Mouse (Mus musculus) cerebellum, adult 2 months (tissue): ENCODE results near the gene Elovl7. TPM values are rescaled to one million over a fixed set of nuclear protein-coding genes. Genes with fewer than 3 reads are reported as not detected.

Experiments
- DNase-seq, 2 experiments: peaks; one replicate each; pipeline ENCODE4 v3.0.0; 2021
- H3K27ac ChIP-seq: fragments of 200-500 bp; 2 replicates; pipeline ENCODE4 v1.5.1; 2012; ENCODE audit warnings: low read length, control low read depth, inconsistent platforms; ENCODE audit not compliant: insufficient read depth
- H3K27me3 ChIP-seq: fragments of 200-500 bp; 2 replicates; pipeline ENCODE4 v1.6.1; 2012; ENCODE audit warnings: inconsistent platforms, mild to moderate bottlenecking, low read length, moderate library complexity; ENCODE audit not compliant: control insufficient read depth, insufficient read depth
- H3K4me1 ChIP-seq: fragments of 200-500 bp; 2 replicates; pipeline ENCODE4 v1.6.1; 2011; ENCODE audit warnings: low read length; ENCODE audit not compliant: control insufficient read depth, insufficient read depth
- H3K4me3 ChIP-seq: fragments of 200-500 bp; replicated peaks from 2 replicates; pipeline ENCODE3; 2011; ENCODE audit warnings: mild to moderate bottlenecking, low read depth, low read length, control low read depth; ENCODE audit not compliant: insufficient read depth
- CTCF ChIP-seq: fragments of 200-500 bp; IDR thresholded peaks from 2 replicates; pipeline ENCODE4 v1.5.1; 2011; ENCODE audit warnings: low read depth, mild to moderate bottlenecking, control low read depth, low read length, moderate library complexity, borderline replicate concordance; ENCODE audit not compliant: insufficient read depth
- POLR2A ChIP-seq: fragments of 200-500 bp; IDR thresholded peaks from 2 replicates; pipeline ENCODE4 v1.6.1; 2011; ENCODE audit warnings: low read length, control low read depth, borderline replicate concordance; ENCODE audit not compliant: insufficient read depth
- WGBS: fragments of 180-500 bp; shearing (Covaris S2); methylation state at CpG from one replicate; pipeline ENCODE4 v1.1.7; 2018; 5-methylcytosine and 5-hydroxymethylcytosine counted together
- polyA plus RNA-seq: library from polyadenylated mRNA; depleted of rRNA; stranded (reverse); fragments of >200 nt; gene quantifications from 2 replicates; pipeline ENCODE4 v1.2.3, GENCODE M21; 2012

The Elovl7 gene
- polyA plus RNA-seq, 1 experiment: 17.0 TPM

DNA sequence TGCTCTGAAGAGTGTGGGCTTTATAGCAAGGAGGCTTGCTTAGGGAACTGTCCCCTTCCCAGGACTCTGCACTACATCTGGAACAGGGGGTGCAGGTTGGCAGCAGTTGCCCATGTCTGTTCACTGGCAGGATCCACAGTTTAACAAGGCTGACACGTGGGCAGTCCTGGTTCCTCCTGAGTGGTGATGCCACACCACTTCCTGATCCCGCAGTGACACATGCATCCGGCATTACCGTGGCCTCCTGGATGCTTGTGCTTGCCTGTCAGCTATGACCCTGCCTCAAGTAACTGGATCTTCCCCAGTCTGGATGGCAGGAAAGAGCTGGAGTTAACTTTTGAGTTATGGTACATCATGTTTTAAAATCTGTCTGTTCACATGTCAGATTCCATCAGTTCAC, 26.2 kb upstream of the Elovl7 start:
- no peak for DNase-seq
- TF ChIP-seq CTCF (no peak), POLR2A (no peak)
- Histone ChIP-seq H3K4me3 (no peak overlapping the region), H3K4me1 (no peaks in the 10 kb centered on the region), H3K27me3 (no peaks in the 10 kb centered on the region), H3K27ac (no peak overlapping the region)
- WGBS: 77% methylated on average over 4 of the region's 4 CpGs

DNA sequence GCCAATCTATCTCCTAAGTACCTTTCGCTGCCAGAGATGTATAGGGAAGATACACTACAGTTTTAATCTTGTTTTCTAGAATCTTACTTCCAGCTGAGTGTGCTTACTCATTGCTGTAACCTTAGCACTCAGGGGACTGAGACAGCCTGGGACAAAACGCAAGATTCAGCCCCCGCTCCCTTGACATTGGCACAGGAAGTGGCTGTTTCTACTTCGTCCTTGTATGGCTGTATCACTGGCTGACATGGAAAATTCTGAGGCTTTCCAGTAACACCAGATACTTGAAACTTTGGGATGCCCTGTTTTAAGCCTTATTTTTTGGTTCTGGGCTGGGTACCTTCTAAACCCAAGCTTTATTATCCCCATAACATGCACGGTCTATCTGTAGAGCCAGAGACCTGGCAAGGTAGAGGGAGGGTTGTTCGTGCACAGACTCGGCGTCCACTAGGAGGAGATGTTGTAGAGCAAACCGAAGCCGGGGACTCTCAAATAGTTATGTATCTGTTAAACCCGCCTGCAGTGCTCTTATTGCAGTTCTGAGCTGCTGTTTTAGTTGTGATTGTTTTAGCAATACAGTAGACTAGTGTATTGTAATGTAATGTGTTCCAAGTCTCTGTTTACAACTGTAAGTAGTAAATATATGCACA, 23.0 kb upstream of the Elovl7 start:
- 51% methylated on average over 11 of the region's 11 CpGs for WGBS
- Histone ChIP-seq H3K4me1 (0 out of 2 replicates have a peak, but pooled peaks cover 3% of the 10 kb centered on the region), H3K4me3 (no peak overlapping the region), H3K27ac (no peak overlapping the region), H3K27me3 (no peaks in the 10 kb centered on the region)
- peak; percentile 72 for TF ChIP-seq CTCF
- no peak for TF ChIP-seq POLR2A
- DNase-seq: peak; percentile 25 to 29

DNA sequence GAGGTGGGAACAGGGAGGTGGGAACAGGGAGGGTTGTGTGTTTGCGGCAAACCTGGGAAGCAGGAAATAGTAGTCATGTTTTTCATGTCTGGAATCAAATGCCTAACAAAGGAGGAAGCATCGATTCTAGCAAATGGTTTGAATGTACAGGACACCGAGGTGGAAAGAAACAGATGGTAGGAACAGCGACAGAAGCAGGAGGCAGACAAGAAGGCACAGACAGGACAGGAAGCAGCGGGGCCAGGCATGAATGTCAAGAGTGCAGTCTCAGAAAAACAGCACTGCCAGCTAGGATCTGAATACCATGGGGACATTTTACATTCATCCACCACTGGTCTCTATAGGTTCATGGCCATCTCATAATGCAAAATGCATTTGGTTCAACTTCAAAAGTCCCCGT, 18.7 kb upstream of the Elovl7 start:
- no peak overlapping the region for H3K4me3 ChIP-seq
- 48% methylated on average over 6 of the region's 6 CpGs for WGBS
- DNase-seq: peak in 1 of 2 experiments; percentile 51
- TF ChIP-seq POLR2A (no peak), CTCF (no peak)
- no peak overlapping the region for H3K27ac ChIP-seq
- H3K4me1 ChIP-seq: 0 out of 2 replicates have a peak, but pooled peaks cover 3% of the 10 kb centered on the region
- no peaks in the 10 kb centered on the region for H3K27me3 ChIP-seq

GRCm38 (mm10) chr13:108204857-108205256, 9.3 kb upstream of the Elovl7 start:
- no peaks in the 10 kb centered on the region for H3K4me1 ChIP-seq
- H3K27ac ChIP-seq: no peak overlapping the region
- WGBS: 79% methylated on average over 3 of the region's 3 CpGs
- TF ChIP-seq CTCF (no peak), POLR2A (no peak)
- no peak for DNase-seq
- H3K27me3 ChIP-seq: no peaks in the 10 kb centered on the region
- H3K4me3 ChIP-seq: no peak overlapping the region

DNA sequence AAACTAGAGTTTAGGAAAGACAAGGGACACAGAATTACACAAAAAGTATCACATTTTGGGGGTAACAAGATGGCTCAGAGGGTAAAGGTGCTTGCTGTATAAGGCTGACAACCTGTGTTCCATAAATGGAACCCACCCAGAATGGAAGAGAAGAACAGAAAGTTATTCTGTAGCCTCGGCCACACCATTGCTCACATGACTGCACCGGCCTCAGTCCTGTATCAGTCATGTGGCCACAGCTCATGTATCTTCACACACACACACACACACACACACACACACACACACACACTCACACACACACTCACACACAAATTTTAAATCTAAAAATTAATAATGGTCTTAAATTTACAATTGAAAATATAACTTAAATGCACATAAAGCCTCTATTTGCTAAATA, 6.8 kb upstream of the Elovl7 start:
- no peak for TF ChIP-seq POLR2A
- no peak for TF ChIP-seq CTCF
- 83% methylated on average over 2 of the region's 2 CpGs for WGBS
- no peaks in the 10 kb centered on the region for H3K4me1 ChIP-seq
- no peak overlapping the region for H3K27ac ChIP-seq
- no peaks in the 10 kb centered on the region for H3K27me3 ChIP-seq
- no peak for DNase-seq
- H3K4me3 ChIP-seq: no peak overlapping the region

DNA sequence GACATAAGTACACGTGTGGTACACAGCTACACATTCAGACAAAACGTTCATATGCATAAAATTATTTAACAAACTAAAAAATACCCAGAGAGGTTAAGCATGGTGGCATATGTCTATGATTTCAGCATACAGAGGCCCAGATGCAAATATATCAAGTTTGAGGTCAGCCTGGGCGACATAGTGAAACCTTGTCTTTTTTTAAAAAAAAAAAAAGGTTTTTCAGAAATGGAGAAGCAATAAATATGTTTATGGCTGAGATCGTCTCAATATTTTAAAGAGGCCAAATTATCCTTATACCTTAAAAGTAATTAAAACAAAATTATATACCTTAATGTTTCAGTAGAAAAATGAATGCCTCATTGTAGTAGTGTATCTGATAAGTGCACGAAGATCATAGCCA, 6.1 kb upstream of the Elovl7 start:
- no peak overlapping the region for H3K4me3 ChIP-seq
- 71% methylated on average over 5 of the region's 5 CpGs for whole genome bisulfite sequencing

DNA sequence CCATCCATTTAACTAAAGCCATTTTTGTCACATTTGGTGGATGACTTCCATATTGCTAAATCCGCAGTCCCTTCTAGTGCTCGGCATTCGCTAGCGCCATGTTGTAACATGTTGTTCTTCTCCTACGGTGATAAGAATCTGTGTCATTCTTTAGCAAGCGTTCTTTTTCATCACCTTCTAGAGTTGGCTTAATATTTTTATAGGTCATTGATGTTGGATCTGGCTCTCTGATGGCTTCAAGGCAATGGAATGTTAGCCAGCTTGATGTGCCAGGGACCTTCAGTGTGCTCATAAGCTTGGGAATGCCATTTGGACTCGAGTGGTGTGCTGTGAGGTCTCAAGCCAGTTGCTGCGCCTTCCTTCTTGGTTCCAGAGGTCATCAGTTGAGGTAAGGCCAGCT, 3.2 kb upstream of the Elovl7 start:
- TF ChIP-seq POLR2A: no peak
- TF ChIP-seq CTCF: no peak
- DNase-seq: no peak
- H3K4me1 ChIP-seq: no peaks in the 10 kb centered on the region
- WGBS: 91% methylated on average over 8 of the region's 8 CpGs
- H3K27me3 ChIP-seq: no peaks in the 10 kb centered on the region
- H3K4me3 ChIP-seq: no peak overlapping the region
- no peak overlapping the region for H3K27ac ChIP-seq

More for the DNA sequence above, 6.1 kb upstream of the Elovl7 start:
- DNase-seq: no peak
- Histone ChIP-seq H3K27me3 (no peaks in the 10 kb centered on the region), H3K4me1 (no peaks in the 10 kb centered on the region), H3K27ac (no peak overlapping the region)
- TF ChIP-seq CTCF (no peak), POLR2A (no peak)

GRCm38 (mm10) chr13:108212397-108213018, 1.7 kb upstream of the Elovl7 start:
- H3K27me3 ChIP-seq: no peaks in the 10 kb centered on the region
- H3K4me1 ChIP-seq: no peaks in the 10 kb centered on the region
- TF ChIP-seq POLR2A (no peak), CTCF (no peak)
- DNase-seq: no peak
- WGBS: 75% methylated on average over 5 of the region's 5 CpGs
- H3K27ac ChIP-seq: no peak overlapping the region
- H3K4me3 ChIP-seq: no peak overlapping the region
